Comparison of ENCODE assay signal across 8 mouse cellular contexts in the genomic region with DNA sequence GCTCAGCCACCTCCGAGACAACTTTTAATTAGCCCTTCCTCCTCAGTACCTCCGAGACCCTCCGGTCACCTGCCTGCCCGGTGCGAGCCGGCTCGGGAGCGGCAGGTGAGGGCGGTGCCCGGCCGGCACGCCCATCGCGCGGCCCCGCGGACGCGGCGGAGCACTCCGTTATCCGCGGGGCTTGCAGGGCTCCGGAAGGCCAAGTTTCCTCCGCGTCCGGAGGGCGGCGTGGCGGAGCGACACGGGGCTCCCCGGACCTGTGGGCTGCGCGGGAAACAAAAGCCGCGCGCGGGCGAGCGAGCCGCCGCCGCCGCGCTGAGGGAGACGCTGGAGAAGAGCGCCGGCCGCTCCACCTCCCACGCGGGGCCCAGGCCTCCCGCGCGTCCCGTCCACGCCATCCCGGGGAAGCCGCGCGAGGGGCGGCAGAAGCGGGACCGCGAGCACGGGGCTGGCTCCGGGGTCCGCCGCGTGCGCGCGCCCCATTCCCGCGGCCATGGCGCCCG. TPM values are rescaled to one million over a fixed set of nuclear protein-coding genes. Genes with fewer than 3 reads are reported as not detected.
A peak's percentile ranks its signal among the peaks of the same experiment; 100 is the strongest.
DNase-seq lines count a peak whose midpoint lies in the region; TF ChIP-seq lines count a peak whose summit lies in the region.

No protein-coding gene starts in this region.

- H3K4me2 ChIP-seq in CH12.LX (ENCODE audit: insufficient read depth, low read depth, poor library complexity, severe bottlenecking): 0 out of 2 replicates have a peak overlapping the region, but pooled peaks have one; percentile 84

- DNase-seq in CH12.LX (ENCODE audit: extremely low read depth) (no peak), adipocyte (ENCODE audit: low spot score) (no peak)
- peak; percentile 77 for DNase-seq in adrenal gland, adult 2 months
- DNase-seq in heart, postnatal 36 days: peak; percentile 63 to 77
- DNase-seq in layer of hippocampus, postnatal 14 days (ENCODE audit: low spot score in 2 of 2): peak; percentile 19 to 47
- DNase-seq in lung, postnatal 4 days: peak; percentile 70 to 75
- DNase-seq in retina, postnatal 1 day: peak; percentile 78

- H3K9ac ChIP-seq in CH12.LX (ENCODE audit: insufficient read depth, low read depth): peak overlapping the region; percentile 57

- TF ChIP-seq CTCF in CH12.LX (conservative IDR thresholded peaks at IDR 0.05 in 1 of 2, IDR thresholded peaks at IDR 0.05 in 1 of 2; ENCODE audit: low read depth in 2 of 2, low read length in 2 of 2): no peak; a peak in 1 of 4 replicates
- TF ChIP-seq CTCF in embryonic fibroblast, embryonic 13.5 days (IDR thresholded peaks at IDR 0.05; ENCODE audit: borderline replicate concordance, insufficient read depth, low read length): no peak

- no peak for TF ChIP-seq RAD21 in CH12.LX (IDR thresholded peaks at IDR 0.05; ENCODE audit: low read depth, low read length)

- H3K9me3 ChIP-seq in CH12.LX (replicated peaks; ENCODE audit: low read length): peaks cover 3% of the 10 kb centered on the region

- TF ChIP-seq POLR2A in CH12.LX (IDR thresholded peaks at IDR 0.05; ENCODE audit: low read depth, low read length): no peak
- TF ChIP-seq POLR2A in embryonic fibroblast, embryonic 13.5 days (IDR thresholded peaks at IDR 0.05; ENCODE audit: low read depth, low read length): no peak

- intact Hi-C loops in heart, postnatal 36 days (cut with DNase I): loop anchor here (2.0 kb wide), 1 partner anchor 39 kb away; no protein-coding TSS in a partner anchor

- H3K79me2 ChIP-seq in CH12.LX (replicated peaks; ENCODE audit: control insufficient read depth, extremely low read depth, insufficient read depth, poor library complexity, severe bottlenecking): peaks cover 6% of the 10 kb centered on the region; the same call in 1 of the 2 replicates

- H3K4me3 ChIP-seq in CH12.LX (replicated peaks in 1 of 3; ENCODE audit: low read depth in 2 of 3, low read length in 2 of 3, poor library complexity in 1 of 3): peak overlapping the region; percentile 84 to 89 (median 84)
- peak overlapping the region; percentile 51 for H3K4me3 ChIP-seq in embryonic fibroblast, embryonic 13.5 days (ENCODE audit: insufficient read depth, low read length)

- H3K27me3 ChIP-seq in CH12.LX (replicated peaks): no peaks in the 10 kb centered on the region

- H3K36me3 ChIP-seq in CH12.LX (replicated peaks in 1 of 2; ENCODE audit: control insufficient read depth in 1 of 2, insufficient read depth in 1 of 2, low read length in 1 of 2): peaks cover 0 to 9% of the 10 kb centered on the region in 2 experiments

- in situ Hi-C loops in CH12.LX (cut with MboI; ENCODE audit: low pct_ligation_motif_present, low pct_unique_long_range_greater_than_20kb, low sequenced_read_pairs): no loop called here

- H3K27ac ChIP-seq in CH12.LX (ENCODE audit: insufficient read depth, low read depth): peak overlapping the region; percentile 9
- no peak overlapping the region for H3K27ac ChIP-seq in embryonic fibroblast, embryonic 13.5 days (ENCODE audit: insufficient read depth, low read length)

- H3K4me1 ChIP-seq in CH12.LX (ENCODE audit: control insufficient read depth in 1 of 2, insufficient read depth in 2 of 2): peaks cover 5 to 33% of the 10 kb centered on the region in 2 experiments
- H3K4me1 ChIP-seq in embryonic fibroblast, embryonic 13.5 days (ENCODE audit: control insufficient read depth, insufficient read depth, low read length): no peaks in the 10 kb centered on the region

- TF ChIP-seq EP300 in CH12.LX (IDR thresholded peaks at IDR 0.05; ENCODE audit: low read length): no peak

- dilution Hi-C loops in CH12.LX (cut with MboI; ENCODE audit: extremely low pct_ligation_motif_present, extremely low pct_unique_long_range_greater_than_20kb, low sequenced_read_pairs): no loop called here

TF ChIP-seq in CH12.LX, 34 proteins besides CTCF, POLR2A, EP300 and RAD21:
- TF ChIP-seq UBTF (IDR thresholded peaks at IDR 0.05; ENCODE audit: low read depth, low read length) (peak; percentile 36; the same call in 1 of the 2 replicates), BHLHE40 (IDR thresholded peaks at IDR 0.05; ENCODE audit: low read depth, low read length) (0 out of 2 replicates have a peak, but pooled peaks have one; percentile 29), ZC3H11A (IDR thresholded peaks at IDR 0.05; ENCODE audit: low read depth, low read length) (no peak)

RNA-seq across cellular contexts. Expression of a gene that starts 31.8 kb away (rescaled TPM):
- total RNA-seq in CH12.LX (2012; rRNA removed): 14.4 and 17.5 TPM in 2 replicates
- 21.5 and 22.6 TPM in 2 replicates for total RNA-seq in CH12.LX (2014; rRNA removed)
- 31.4 and 35.3 TPM in 2 replicates for polyA plus RNA-seq in CH12.LX (2012; ENCODE audit: insufficient read length, low read depth)
- total RNA-seq in adrenal gland, adult 2 months (2021): 10 to 100 TPM; 68.0 to 69.5 TPM
- polyA plus RNA-seq in adrenal gland, adult 2 months (2012; rRNA removed): 24.4 and 27.1 TPM in 2 replicates
- 30.7 and 31.3 TPM in 2 replicates for polyA plus RNA-seq in embryonic fibroblast, embryonic 13.5 days (2011; ENCODE audit: insufficient read length, low read depth, missing spikeins)
- 10 to 100 TPM; 50.0 to 72.1 TPM for total RNA-seq in heart, postnatal 36 days (2021)
- total RNA-seq in layer of hippocampus, postnatal 14 days (2021): 10 to 100 TPM; 65.4 to 78.1 TPM

RNA-seq across cellular contexts. Expression of a gene that starts 45.1 kb away (rescaled TPM):
- not detected in 2 replicates for total RNA-seq in CH12.LX (2012; rRNA removed)
- total RNA-seq in CH12.LX (2014; rRNA removed): not detected in 2 replicates
- polyA plus RNA-seq in CH12.LX (2012; ENCODE audit: insufficient read length, low read depth): not detected in 2 replicates
- total RNA-seq in adrenal gland, adult 2 months (2021): not detected
- polyA plus RNA-seq in adrenal gland, adult 2 months (2012; rRNA removed): not detected in 2 replicates
- not detected in 2 replicates for polyA plus RNA-seq in embryonic fibroblast, embryonic 13.5 days (2011; ENCODE audit: insufficient read length, low read depth, missing spikeins)
- not detected for total RNA-seq in heart, postnatal 36 days (2021)
- not detected for total RNA-seq in layer of hippocampus, postnatal 14 days (2021)

Comparison
In these comparisons a context has a peak if more than half of its experiments do, and no peak if none do; other contexts are left out.
1. DNase-seq: peak in adrenal gland, adult 2 months (single experiment), heart, postnatal 36 days (2 of 2), layer of hippocampus, postnatal 14 days (2 of 2), lung, postnatal 4 days (2 of 2) and retina, postnatal 1 day (single experiment); none in CH12.LX (single experiment) and adipocyte (single experiment).